Mouse (Mus musculus): ENCODE data around the gene Ppp1r13b. TPM values are rescaled to one million over a fixed set of nuclear protein-coding genes. Genes with fewer than 3 reads are reported as not detected.

The Ppp1r13b gene
- polyA plus RNA-seq, 1 experiment, result 20.6 TPM

- no peak for TF ChIP-seq GATA1 (IDR thresholded peaks at IDR 0.05; ENCODE audit: low read length)
These were observed 43.6 kb downstream of the Ppp1r13b start for GRCm38 (mm10) chr12:111864206-111864824.

GRCm38 (mm10) chr12:111855448-111855847 is 52.5 kb downstream of the Ppp1r13b start:
- no peak for TF ChIP-seq GATA1 (IDR thresholded peaks at IDR 0.05; ENCODE audit: low read length)

- TF ChIP-seq GATA1 (IDR thresholded peaks at IDR 0.05; ENCODE audit: low read length), result no peak
These were observed 54.4 kb downstream of the Ppp1r13b start for GRCm38 (mm10) chr12:111853546-111853945.

- no peak for TF ChIP-seq GATA1 (IDR thresholded peaks at IDR 0.05; ENCODE audit: low read length)
These were observed 54.9 kb downstream of the Ppp1r13b start for GRCm38 (mm10) chr12:111853011-111853436.

- TF ChIP-seq GATA1 (IDR thresholded peaks at IDR 0.05; ENCODE audit: low read length), result no peak
These were observed 56.2 kb downstream of the Ppp1r13b start for GRCm38 (mm10) chr12:111851745-111852144.

GRCm38 (mm10) chr12:111851235-111851634 is 56.7 kb downstream of the Ppp1r13b start:
- TF ChIP-seq GATA1 (IDR thresholded peaks at IDR 0.05; ENCODE audit: low read length), result no peak

- TF ChIP-seq GATA1 (IDR thresholded peaks at IDR 0.05; ENCODE audit: low read length), result no peak
These were observed 59.6 kb downstream of the Ppp1r13b start for GRCm38 (mm10) chr12:111848300-111848798.

- no peak for TF ChIP-seq GATA1 (IDR thresholded peaks at IDR 0.05; ENCODE audit: low read length)
These were observed 61.1 kb downstream of the Ppp1r13b start for GRCm38 (mm10) chr12:111846815-111847214.

- no peak for TF ChIP-seq GATA1 (IDR thresholded peaks at IDR 0.05; ENCODE audit: low read length)
These were observed 62.0 kb downstream of the Ppp1r13b start for GRCm38 (mm10) chr12:111845953-111846352.

- TF ChIP-seq GATA1 (IDR thresholded peaks at IDR 0.05; ENCODE audit: low read length), result no peak
These were observed 64.4 kb downstream of the Ppp1r13b start for GRCm38 (mm10) chr12:111843470-111843869.

- TF ChIP-seq GATA1 (IDR thresholded peaks at IDR 0.05; ENCODE audit: low read length), result no peak
These were observed 65.1 kb downstream of the Ppp1r13b start for GRCm38 (mm10) chr12:111842565-111843433.

- no peak for TF ChIP-seq GATA1 (IDR thresholded peaks at IDR 0.05; ENCODE audit: low read length)
These were observed 74.5 kb downstream of the Ppp1r13b start for GRCm38 (mm10) chr12:111833457-111833856.

- TF ChIP-seq GATA1 (IDR thresholded peaks at IDR 0.05; ENCODE audit: low read length), result no peak
These were observed 75.3 kb downstream of the Ppp1r13b start for GRCm38 (mm10) chr12:111832643-111833042.

- TF ChIP-seq GATA1 (IDR thresholded peaks at IDR 0.05; ENCODE audit: low read length), result no peak
These were observed 77.5 kb downstream of the Ppp1r13b start for GRCm38 (mm10) chr12:111830375-111830774.

GRCm38 (mm10) chr12:111829954-111830353 is 78.0 kb downstream of the Ppp1r13b start:
- no peak for TF ChIP-seq GATA1 (IDR thresholded peaks at IDR 0.05; ENCODE audit: low read length)

GRCm38 (mm10) chr12:111829447-111829846 is 78.5 kb downstream of the Ppp1r13b start:
- TF ChIP-seq GATA1 (IDR thresholded peaks at IDR 0.05; ENCODE audit: low read length), result no peak

All from G1E-ER4 (cell line).